Mouse (Mus musculus) CH12.LX (cell line): ENCODE measurements around the gene Scaf4. TPM values are rescaled to one million over a fixed set of nuclear protein-coding genes. Genes with fewer than 3 reads are reported as not detected.

Source experiments
- DNase-seq: peaks from one replicate; pipeline ENCODE4 v3.0.0-alpha.2; 2013; ENCODE audit errors: extremely low read depth
- H3K27ac ChIP-seq: 2 replicates; pipeline ENCODE4 v1.5.1; 2012; ENCODE audit warnings: low read depth, mild to moderate bottlenecking, control low read depth, moderate library complexity; ENCODE audit not compliant: insufficient read depth
- H3K27me3 ChIP-seq: replicated peaks from 2 replicates; pipeline ENCODE3; 2012; ENCODE audit warnings: inconsistent platforms
- H3K36me3 ChIP-seq, 2 experiments: replicated peaks in 1 of 2; 2 replicates each; pipeline versions ENCODE3 to v1.6.1; 2012; ENCODE audit warnings: inconsistent platforms in 1 of 2, low read length in 1 of 2, mild to moderate bottlenecking in 1 of 2, mixed read lengths in 1 of 2, moderate library complexity in 1 of 2; ENCODE audit not compliant: control insufficient read depth in 1 of 2, insufficient read depth in 1 of 2
- H3K4me1 ChIP-seq, 2 experiments: 2 replicates each; pipeline ENCODE4 v1.6.1; 2012; ENCODE audit warnings: inconsistent platforms in 1 of 2, moderate library complexity in 1 of 2; ENCODE audit not compliant: insufficient read depth in 2 of 2, control insufficient read depth in 1 of 2
- H3K4me2 ChIP-seq: 2 replicates; pipeline ENCODE4 v1.6.1; 2012; ENCODE audit warnings: low read depth, mild to moderate bottlenecking, control low read depth; ENCODE audit not compliant: poor library complexity, insufficient read depth, severe bottlenecking
- H3K4me3 ChIP-seq, 3 experiments: fragments of 150-350 bp in 1 of 3; sonication (generic) in 1 of 3; replicated peaks in 1 of 3; 2 replicates each; pipeline versions ENCODE3 to v1.5.1; 2011 to 2012; ENCODE audit warnings: low read depth in 2 of 3, low read length in 2 of 3, mild to moderate bottlenecking in 2 of 3, moderate library complexity in 2 of 3, control low read depth in 1 of 3, improper control_type of control experiment in 1 of 3, inconsistent platforms in 1 of 3, mixed read lengths in 1 of 3; ENCODE audit not compliant: poor library complexity in 1 of 3
- H3K79me2 ChIP-seq: replicated peaks from 2 replicates; pipeline ENCODE4 v1.6.1; 2012; ENCODE audit warnings: mild to moderate bottlenecking, moderate library complexity; ENCODE audit not compliant: control insufficient read depth, poor library complexity, insufficient read depth, severe bottlenecking; ENCODE audit errors: extremely low read depth
- H3K9ac ChIP-seq: 2 replicates; pipeline ENCODE4 v1.6.1; 2012; ENCODE audit warnings: low read depth, mild to moderate bottlenecking, control low read depth, moderate library complexity; ENCODE audit not compliant: insufficient read depth
- H3K9me3 ChIP-seq: replicated peaks from 2 replicates; pipeline ENCODE3; 2012; ENCODE audit warnings: low read length, inconsistent platforms, mixed read lengths
- BHLHE40 ChIP-seq: IDR thresholded peaks from 2 replicates; pipeline ENCODE4 v1.6.1; 2011; ENCODE audit warnings: mild to moderate bottlenecking, low read depth, low read length, improper control_type of control experiment
- CHD2 ChIP-seq: IDR thresholded peaks from 2 replicates; pipeline ENCODE4 v1.6.1; 2011; ENCODE audit warnings: low read length, improper control_type of control experiment
- CTCF ChIP-seq, 2 experiments: IDR thresholded peaks in 1 of 2; conservative IDR thresholded peaks in 1 of 2; 2 replicates each; pipeline ENCODE4 v1.5.1; 2011 to 2012; ENCODE audit warnings: low read depth in 2 of 2, low read length in 2 of 2, improper control_type of control experiment in 1 of 2, inconsistent platforms in 1 of 2, mild to moderate bottlenecking in 1 of 2, moderate library complexity in 1 of 2
- EP300 ChIP-seq: IDR thresholded peaks from 2 replicates; pipeline ENCODE4 v1.6.1; 2011; ENCODE audit warnings: low read length, improper control_type of control experiment
- ETS1 ChIP-seq: conservative IDR thresholded peaks from 2 replicates; pipeline ENCODE4 v1.6.1; 2012; ENCODE audit warnings: low read depth, mild to moderate bottlenecking, inconsistent platforms, low read length, improper control_type of control experiment, moderate library complexity
- GABPA ChIP-seq: IDR thresholded peaks from 2 replicates; pipeline ENCODE4 v1.6.1; 2012; ENCODE audit warnings: low read depth, low read length, improper control_type of control experiment, inconsistent platforms; ENCODE audit not compliant: insufficient replicate concordance
- IRF4 ChIP-seq: IDR thresholded peaks from 2 replicates; pipeline ENCODE4 v1.6.1; 2014; ENCODE audit warnings: low read depth, mild to moderate bottlenecking, inconsistent platforms, low read length, improper control_type of control experiment
- JUND ChIP-seq: conservative IDR thresholded peaks from 2 replicates; pipeline ENCODE4 v1.6.1; 2011; ENCODE audit warnings: low read depth, low read length, improper control_type of control experiment
- MAFK ChIP-seq: IDR thresholded peaks from 2 replicates; pipeline ENCODE4 v1.6.1; 2011; ENCODE audit warnings: low read length, improper control_type of control experiment; ENCODE audit not compliant: insufficient replicate concordance
- MAX ChIP-seq: IDR thresholded peaks from 2 replicates; pipeline ENCODE4 v1.6.1; 2011; ENCODE audit warnings: low read length, improper control_type of control experiment
- MXI1 ChIP-seq: IDR thresholded peaks from 2 replicates; pipeline ENCODE4 v1.6.1; 2011; ENCODE audit warnings: mild to moderate bottlenecking, low read depth, low read length, improper control_type of control experiment
- MYC ChIP-seq: IDR thresholded peaks from 2 replicates; pipeline ENCODE4 v1.6.1; 2011; ENCODE audit warnings: low read depth, mild to moderate bottlenecking, improper control_type of control experiment, low read length
- NRF1 ChIP-seq: IDR thresholded peaks from 2 replicates; pipeline ENCODE4 v1.6.1; 2014; ENCODE audit warnings: low read depth, mild to moderate bottlenecking, inconsistent platforms, low read length, improper control_type of control experiment, moderate library complexity
- PAX5 ChIP-seq: IDR thresholded peaks from 2 replicates; pipeline ENCODE4 v1.6.1; 2012; ENCODE audit warnings: low read length, inconsistent platforms, mixed read lengths
- POLR2A ChIP-seq: IDR thresholded peaks from 2 replicates; pipeline ENCODE4 v1.6.1; 2011; ENCODE audit warnings: low read depth, mild to moderate bottlenecking, improper control_type of control experiment, low read length
- SIN3A ChIP-seq: IDR thresholded peaks from 2 replicates; pipeline ENCODE4 v1.6.1; 2012; ENCODE audit warnings: low read length, improper control_type of control experiment, inconsistent platforms
- TBP ChIP-seq: conservative IDR thresholded peaks from 2 replicates; pipeline ENCODE4 v1.6.1; 2011; ENCODE audit warnings: low read depth, low read length, improper control_type of control experiment
- UBTF ChIP-seq: IDR thresholded peaks from 2 replicates; pipeline ENCODE4 v1.6.1; 2012; ENCODE audit warnings: low read depth, mild to moderate bottlenecking, inconsistent platforms, low read length, improper control_type of control experiment, moderate library complexity
- ZC3H11A ChIP-seq: IDR thresholded peaks from 2 replicates; pipeline ENCODE4 v1.6.1; 2012; ENCODE audit warnings: low read depth, mild to moderate bottlenecking, inconsistent platforms, low read length, improper control_type of control experiment
- ZKSCAN1 ChIP-seq: IDR thresholded peaks from 2 replicates; pipeline ENCODE4 v1.6.1; 2012; ENCODE audit warnings: low read depth, inconsistent platforms, low read length, improper control_type of control experiment, borderline replicate concordance
- ZNF384 ChIP-seq: IDR thresholded peaks from 2 replicates; pipeline ENCODE4 v1.6.1; 2012; ENCODE audit warnings: low read depth, low read length, improper control_type of control experiment, inconsistent platforms
- dilution Hi-C: fragments of 300-500 bp; cut with MboI; formaldehyde crosslinking; loops from 2 replicates; pipeline ENCODE4 v1.14.3; 2020; ENCODE audit warnings: low sequenced_read_pairs; ENCODE audit not compliant: extremely low pct_unique_long_range_greater_than_20kb, extremely low pct_ligation_motif_present
- in situ Hi-C: fragments of 300-500 bp; cut with MboI; formaldehyde crosslinking; loops from 3 replicates; pipeline ENCODE4 v1.14.3; 2019; ENCODE audit warnings: low sequenced_read_pairs, low pct_ligation_motif_present, low pct_unique_long_range_greater_than_20kb, mixed read lengths
- polyA plus RNA-seq: library from polyadenylated mRNA; unstranded; fragments of >175 nt; gene quantifications from 2 replicates; pipeline ENCODE4 v1.2.1, GENCODE M21; 2012; ENCODE audit warnings: low read depth; ENCODE audit not compliant: insufficient read length
- total RNA-seq, 2 experiments: library from RNA; depleted of rRNA; stranded (reverse); fragments of 300-350 nt in 1 of 2; fragments of >200 nt in 1 of 2; gene quantifications; 2 replicates each; pipeline ENCODE4 v1.2.3; 2012 to 2014

Gene Scaf4
- total and polyA plus RNA-seq, 3 experiments: 6.0 to 60.4 (median 17.5) TPM

GRCm38 (mm10) chr16:90235188-90235587 lies 49.1 kb downstream of the Scaf4 start:
- Histone ChIP-seq H3K27ac (no peak overlapping the region), H3K9ac (no peak overlapping the region), H3K36me3 (peaks cover 33 to 89% of the 10 kb centered on the region in 2 experiments), H3K79me2 (no peaks in the 10 kb centered on the region), H3K4me1 (no peaks in the 10 kb centered on the region), H3K4me2 (no peak overlapping the region), H3K9me3 (no peaks in the 10 kb centered on the region), H3K27me3 (no peaks in the 10 kb centered on the region), H3K4me3 (no peak overlapping the region)
- DNase-seq: no peak
- dilution Hi-C loops: no loop called here
- TF ChIP-seq TBP: no peak
- no peak for TF ChIP-seq MAX
- no peak for TF ChIP-seq EP300
- TF ChIP-seq SIN3A: no peak
- in situ Hi-C loops: no loop called here

GRCm38 (mm10) chr16:90234617-90235016 lies 49.7 kb downstream of the Scaf4 start:
- in situ Hi-C loops (no loop called here), dilution Hi-C loops (no loop called here)
- Histone ChIP-seq H3K27ac (no peak overlapping the region), H3K79me2 (no peaks in the 10 kb centered on the region), H3K9ac (no peak overlapping the region), H3K36me3 (peaks cover 32 to 89% of the 10 kb centered on the region in 2 experiments), H3K4me2 (no peak overlapping the region), H3K9me3 (no peaks in the 10 kb centered on the region), H3K4me3 (no peak overlapping the region), H3K27me3 (no peaks in the 10 kb centered on the region), H3K4me1 (no peaks in the 10 kb centered on the region)
- no peak for TF ChIP-seq MYC
- DNase-seq: no peak

GRCm38 (mm10) chr16:90233702-90234101 lies 50.6 kb downstream of the Scaf4 start:
- dilution Hi-C loops: no loop called here
- H3K79me2 ChIP-seq: no peaks in the 10 kb centered on the region

More at GRCm38 (mm10) chr16:90233702-90234101, 50.6 kb downstream of the Scaf4 start:
- no peak overlapping the region for H3K4me3 ChIP-seq
- H3K27ac ChIP-seq: no peak overlapping the region
- H3K27me3 ChIP-seq: no peaks in the 10 kb centered on the region
- peaks cover 31 to 87% of the 10 kb centered on the region in 2 experiments for H3K36me3 ChIP-seq
- TF ChIP-seq NRF1 (no peak), CTCF (conservative IDR thresholded peaks at IDR 0.05 in 1 of 2, IDR thresholded peaks at IDR 0.05 in 1 of 2; ENCODE audit: low read depth in 2 of 2, low read length in 2 of 2) (no peak), POLR2A (no peak), ZKSCAN1 (no peak), ZNF384 (no peak), BHLHE40 (no peak), EP300 (no peak), GABPA (no peak), JUND (no peak), UBTF (no peak), MXI1 (no peak), PAX5 (no peak), CHD2 (no peak), ZC3H11A (no peak), MAFK (no peak), MAX (no peak), ETS1 (no peak), IRF4 (no peak)
- no peak overlapping the region for H3K9ac ChIP-seq
- no peak overlapping the region for H3K4me2 ChIP-seq
- H3K9me3 ChIP-seq: no peaks in the 10 kb centered on the region
- in situ Hi-C loops: no loop called here
- no peak for DNase-seq
- no peaks in the 10 kb centered on the region for H3K4me1 ChIP-seq
